Mouse (Mus musculus) hindbrain, embryonic 11.5 days (tissue): ENCODE results near the gene Pkd1l2. TPM values are rescaled to one million over a fixed set of nuclear protein-coding genes. Genes with fewer than 3 reads are reported as not detected.

Experiments
- ATAC-seq: fragments of 200-750 bp; cut with Nextera tagmentation; 2 replicates; pipeline ENCODE4 v1.8.0; 2017; ENCODE audit warnings: mild to moderate bottlenecking, moderate TSS enrichment, moderate library complexity; ENCODE audit not compliant: low FRiP score
- DNase-seq: peaks from one replicate; pipeline ENCODE4 v3.0.0-alpha.2; 2015; ENCODE audit warnings: low spot score
- H3K27ac ChIP-seq: fragments of 300-500 bp; sonication (generic); 2 replicates; pipeline ENCODE4 v1.5.1; 2014; ENCODE audit warnings: mild to moderate bottlenecking, low read depth, low read length
- H3K27me3 ChIP-seq: fragments of 300-500 bp; sonication (generic); 2 replicates; pipeline ENCODE4 v1.6.1; 2014; ENCODE audit warnings: mild to moderate bottlenecking, low read length, moderate library complexity, mixed read lengths; ENCODE audit not compliant: control insufficient read depth, insufficient read depth
- H3K36me3 ChIP-seq: fragments of 300-500 bp; sonication (generic); 2 replicates; pipeline ENCODE4 v1.6.1; 2014; ENCODE audit warnings: mild to moderate bottlenecking, low read length, moderate library complexity, mixed read lengths; ENCODE audit not compliant: control insufficient read depth, insufficient read depth
- H3K4me1 ChIP-seq: fragments of 300-500 bp; sonication (generic); replicated peaks from 2 replicates; pipeline ENCODE4 v1.6.1; 2014; ENCODE audit warnings: low read length, mixed read lengths; ENCODE audit not compliant: control insufficient read depth, insufficient read depth
- H3K4me2 ChIP-seq: fragments of 300-500 bp; sonication (generic); replicated peaks from 2 replicates; pipeline ENCODE4 v1.6.1; 2014; ENCODE audit warnings: mild to moderate bottlenecking, low read depth, low read length
- H3K4me3 ChIP-seq: fragments of 300-500 bp; sonication (generic); 2 replicates; pipeline ENCODE4 v1.5.1; 2014; ENCODE audit warnings: low read depth, low read length
- H3K9ac ChIP-seq: fragments of 300-500 bp; sonication (generic); 2 replicates; pipeline ENCODE4 v1.6.1; 2014; ENCODE audit warnings: low read depth, low read length
- H3K9me3 ChIP-seq: fragments of 300-500 bp; sonication (generic); 2 replicates; pipeline ENCODE4 v1.6.1; 2016; ENCODE audit warnings: low read length; ENCODE audit not compliant: control insufficient read depth
- whole genome bisulfite sequencing: fragments of 180-500 bp; shearing (Covaris S2); extraction: QIAGEN DNeasy Blood & Tissue Kit; methylation state at CpG from one replicate; pipeline ENCODE4 v1.1.7; 2014; 5-methylcytosine and 5-hydroxymethylcytosine counted together
- polyA plus RNA-seq: library from polyadenylated mRNA; unstranded; fragments of >200 nt; fragmentation: Nextera tagmentation; extraction: Ambion mirVana; gene quantifications from 2 replicates; pipeline ENCODE4 v1.2.1, GENCODE M21; 2014

Gene Pkd1l2
- polyA plus RNA-seq, 1 experiment from 2014 or later = not detected

- ATAC-seq (no peak), DNase-seq (no peak)
- H3K27me3 ChIP-seq = no peaks in the 10 kb centered on the region
- no peaks in the 10 kb centered on the region for H3K36me3 ChIP-seq
- no peaks in the 10 kb centered on the region for H3K9me3 ChIP-seq
- no peaks in the 10 kb centered on the region for H3K4me1 ChIP-seq
- H3K9ac ChIP-seq = no peak overlapping the region
- H3K4me3 ChIP-seq = no peak overlapping the region
- WGBS = 86% methylated on average over 8 of the region's 8 CpGs
- no peak overlapping the region for H3K4me2 ChIP-seq
- no peak overlapping the region for H3K27ac ChIP-seq
These were observed 49.6 kb downstream of the Pkd1l2 start for GRCm38 (mm10) chr8:117032609-117033008.

DNA sequence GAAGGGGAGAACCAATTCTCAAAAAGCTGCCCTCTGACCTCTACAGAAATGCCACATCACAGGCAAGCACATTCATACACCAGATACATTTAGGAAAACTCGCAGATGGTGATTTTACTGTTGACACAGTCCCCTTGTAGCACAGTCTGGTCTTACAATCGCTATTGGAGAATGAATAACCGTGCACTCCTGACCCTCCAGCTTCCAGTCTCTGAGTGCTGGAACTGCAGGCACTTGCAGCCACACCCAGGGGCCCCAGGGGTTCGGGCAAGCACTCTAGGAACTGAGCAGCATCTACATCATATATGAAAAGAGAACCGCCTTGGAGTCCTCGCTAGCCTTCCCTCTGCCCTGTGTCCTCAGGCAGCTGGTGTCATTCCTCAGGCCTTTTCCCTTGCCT lies 50.8 kb downstream of the Pkd1l2 start:
- Histone ChIP-seq H3K9ac (no peak overlapping the region), H3K9me3 (no peaks in the 10 kb centered on the region), H3K4me1 (no peaks in the 10 kb centered on the region), H3K27me3 (no peaks in the 10 kb centered on the region), H3K36me3 (no peaks in the 10 kb centered on the region), H3K4me3 (no peak overlapping the region), H3K27ac (no peak overlapping the region), H3K4me2 (no peak overlapping the region)
- DNase-seq (no peak), ATAC-seq (no peak)
- 58% methylated on average over 6 of the region's 6 CpGs for WGBS

DNA sequence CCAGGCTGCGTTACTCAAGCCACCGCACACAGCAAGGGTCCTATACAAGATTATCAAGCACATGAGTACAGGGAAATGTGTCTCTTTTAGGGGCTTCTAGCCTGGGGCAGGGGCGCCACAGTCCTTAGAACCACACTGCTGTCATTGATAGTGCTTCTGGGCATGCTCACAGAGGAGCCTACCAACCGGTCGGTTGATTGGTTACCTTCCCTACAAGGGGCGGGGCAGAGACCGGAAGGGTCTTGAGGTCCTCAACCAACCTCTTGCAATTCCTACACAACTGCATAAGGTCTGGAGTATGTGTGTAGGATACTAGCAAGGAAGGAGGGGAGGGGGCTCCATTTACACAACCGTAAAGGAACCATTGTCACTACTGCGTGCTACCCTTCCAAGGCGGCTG lies 53.6 kb downstream of the Pkd1l2 start:
- Histone ChIP-seq H3K9me3 (no peaks in the 10 kb centered on the region), H3K27ac (no peak overlapping the region), H3K4me3 (no peak overlapping the region), H3K4me1 (no peaks in the 10 kb centered on the region), H3K9ac (no peak overlapping the region), H3K27me3 (no peaks in the 10 kb centered on the region), H3K4me2 (no peak overlapping the region), H3K36me3 (no peaks in the 10 kb centered on the region)
- WGBS = 92% methylated on average over 10 of the region's 10 CpGs
- no peak for DNase-seq
- no peak for ATAC-seq

DNA sequence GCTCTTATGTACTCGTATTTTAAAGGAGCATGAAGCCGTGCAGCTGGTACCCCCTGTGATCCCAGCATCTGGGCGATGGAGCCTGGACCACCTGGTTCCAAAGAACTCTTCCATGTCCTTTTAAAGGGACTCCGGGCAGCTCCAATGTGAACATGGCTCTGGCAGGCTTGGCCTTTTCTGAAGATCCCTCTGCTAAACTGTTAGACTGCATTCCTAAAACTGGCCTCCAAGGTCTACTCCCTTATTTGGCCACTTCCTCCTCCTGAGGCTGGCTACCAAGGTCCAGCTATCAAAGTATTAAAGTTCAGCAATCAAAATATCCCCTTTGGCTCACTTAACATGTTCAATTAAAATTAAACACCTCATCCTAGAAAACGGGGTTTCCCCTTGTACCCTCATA lies 54.6 kb downstream of the Pkd1l2 start:
- Histone ChIP-seq H3K4me1 (no peaks in the 10 kb centered on the region), H3K27ac (no peak overlapping the region), H3K9me3 (no peaks in the 10 kb centered on the region), H3K9ac (no peak overlapping the region), H3K4me3 (no peak overlapping the region), H3K27me3 (no peaks in the 10 kb centered on the region), H3K36me3 (no peaks in the 10 kb centered on the region), H3K4me2 (no peak overlapping the region)
- 90% methylated on average over 5 of the region's 5 CpGs for WGBS
- no peak for DNase-seq
- no peak for ATAC-seq

GRCm38 (mm10) chr8:117022297-117022993 lies 59.8 kb downstream of the Pkd1l2 start:
- ATAC-seq (no peak), DNase-seq (no peak)
- Histone ChIP-seq H3K27ac (no peak overlapping the region), H3K4me3 (no peak overlapping the region), H3K36me3 (no peaks in the 10 kb centered on the region), H3K4me1 (no peaks in the 10 kb centered on the region), H3K27me3 (no peaks in the 10 kb centered on the region), H3K9me3 (no peaks in the 10 kb centered on the region), H3K9ac (no peak overlapping the region), H3K4me2 (no peak overlapping the region)
- 88% methylated on average over 1 of the region's 1 CpGs for WGBS

- DNase-seq (no peak), ATAC-seq (no peak)
- H3K27ac ChIP-seq = no peak overlapping the region
- WGBS = 91% methylated on average over 18 of the region's 18 CpGs
- H3K4me2 ChIP-seq = no peak overlapping the region
- no peak overlapping the region for H3K4me3 ChIP-seq
- H3K9me3 ChIP-seq = no peaks in the 10 kb centered on the region
- H3K36me3 ChIP-seq = no peaks in the 10 kb centered on the region
- H3K9ac ChIP-seq = no peak overlapping the region
- H3K4me1 ChIP-seq = no peaks in the 10 kb centered on the region
- no peaks in the 10 kb centered on the region for H3K27me3 ChIP-seq
These were observed 62.6 kb downstream of the Pkd1l2 start for GRCm38 (mm10) chr8:117019323-117020275.

DNA sequence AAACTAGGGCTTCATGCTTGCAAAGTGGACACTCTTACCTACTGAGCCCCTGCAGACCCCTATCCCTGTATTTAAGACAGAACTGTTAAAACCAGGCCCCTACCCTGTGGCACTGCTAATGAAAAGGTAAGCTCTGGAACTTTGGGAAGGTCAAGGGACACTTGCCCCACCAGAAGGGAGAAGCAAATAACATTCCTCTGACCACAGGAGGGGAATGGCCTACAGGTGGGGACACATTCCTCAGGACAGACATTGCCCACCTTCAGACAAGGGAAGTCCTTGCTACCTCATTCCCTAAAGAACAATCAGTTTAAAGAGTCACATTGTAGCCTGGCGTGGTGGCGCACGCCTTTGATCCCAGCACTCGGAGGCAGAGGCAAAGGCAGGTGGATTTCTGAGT lies 64.4 kb downstream of the Pkd1l2 start:
- Histone ChIP-seq H3K27ac (no peak overlapping the region), H3K9me3 (no peaks in the 10 kb centered on the region), H3K4me3 (no peak overlapping the region), H3K4me1 (no peaks in the 10 kb centered on the region), H3K9ac (no peak overlapping the region), H3K36me3 (no peaks in the 10 kb centered on the region), H3K27me3 (no peaks in the 10 kb centered on the region), H3K4me2 (no peak overlapping the region)
- DNase-seq = no peak
- no peak for ATAC-seq
- WGBS = 95% methylated on average over 4 of the region's 4 CpGs

- Histone ChIP-seq H3K4me1 (no peaks in the 10 kb centered on the region), H3K4me2 (no peak overlapping the region), H3K27me3 (no peaks in the 10 kb centered on the region), H3K4me3 (no peak overlapping the region), H3K36me3 (no peaks in the 10 kb centered on the region), H3K9me3 (no peaks in the 10 kb centered on the region), H3K27ac (no peak overlapping the region), H3K9ac (no peak overlapping the region)
- DNase-seq = no peak
- WGBS = 31% methylated on average over 8 of the region's 8 CpGs
- ATAC-seq = no peak
These were observed 65.2 kb downstream of the Pkd1l2 start for GRCm38 (mm10) chr8:117017006-117017405.

DNA sequence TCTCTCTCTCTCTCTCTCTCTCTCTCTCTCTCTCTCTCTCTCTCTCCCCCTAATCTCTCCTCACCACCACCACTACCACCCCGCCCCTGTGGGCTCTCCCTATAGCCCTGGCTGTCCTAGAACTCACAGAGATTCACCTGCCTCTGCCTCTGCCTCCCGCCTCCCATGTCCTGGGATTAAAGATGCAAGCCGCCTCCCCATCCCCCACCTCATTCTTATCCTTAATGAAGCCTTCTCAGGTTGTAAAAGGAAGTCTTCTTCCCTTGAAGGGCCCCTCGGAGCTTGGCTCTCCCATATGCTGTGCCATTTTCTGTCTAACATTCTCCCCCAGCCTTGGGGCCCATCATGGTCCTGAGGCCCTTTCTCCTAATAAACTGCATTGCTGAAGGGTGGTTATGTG lies 66.6 kb downstream of the Pkd1l2 start:
- H3K4me3 ChIP-seq = no peak overlapping the region
- no peaks in the 10 kb centered on the region for H3K9me3 ChIP-seq
- H3K4me2 ChIP-seq = no peak overlapping the region
- no peaks in the 10 kb centered on the region for H3K4me1 ChIP-seq
- no peak for DNase-seq
- ATAC-seq = no peak
- no peaks in the 10 kb centered on the region for H3K27me3 ChIP-seq
- H3K9ac ChIP-seq = no peak overlapping the region
- H3K36me3 ChIP-seq = no peaks in the 10 kb centered on the region
- WGBS = 77% methylated on average over 4 of the region's 4 CpGs
- no peak overlapping the region for H3K27ac ChIP-seq
